Mouse (Mus musculus) lung, embryonic 15.5 days (tissue): Measurements from ENCODE around the gene Kif26b. TPM values are rescaled to one million over a fixed set of nuclear protein-coding genes. Genes with fewer than 3 reads are reported as not detected.

Source experiments
- ATAC-seq: fragments of 200-750 bp; cut with Nextera tagmentation; 2 replicates; pipeline ENCODE4 v1.8.0; 2017; ENCODE audit warnings: moderate number of reproducible peaks, borderline replicate concordance; ENCODE audit not compliant: low FRiP score, low TSS enrichment; ENCODE audit errors: extremely low read depth
- H3K27ac ChIP-seq: fragments of 300-500 bp; sonication (generic); 2 replicates; pipeline ENCODE4 v1.5.1; 2015; ENCODE audit warnings: moderate library complexity, mild to moderate bottlenecking, inconsistent platforms
- H3K27me3 ChIP-seq: fragments of 300-500 bp; sonication (generic); 2 replicates; pipeline ENCODE4 v1.6.1; 2015; ENCODE audit warnings: inconsistent platforms
- H3K36me3 ChIP-seq: fragments of 300-500 bp; sonication (generic); 2 replicates; pipeline ENCODE4 v1.6.1; 2015; ENCODE audit warnings: inconsistent platforms
- H3K4me1 ChIP-seq: fragments of 300-500 bp; sonication (generic); 2 replicates; pipeline ENCODE4 v1.6.1; 2015; ENCODE audit warnings: inconsistent platforms
- H3K4me2 ChIP-seq: fragments of 300-500 bp; sonication (generic); 2 replicates; pipeline ENCODE4 v1.6.1; 2015; ENCODE audit warnings: inconsistent platforms, mild to moderate bottlenecking, moderate library complexity
- H3K4me3 ChIP-seq: fragments of 300-500 bp; sonication (generic); 2 replicates; pipeline ENCODE4 v1.5.1; 2015; ENCODE audit warnings: mild to moderate bottlenecking, inconsistent platforms
- H3K9ac ChIP-seq: fragments of 300-500 bp; sonication (generic); 2 replicates; pipeline ENCODE4 v1.6.1; 2015; ENCODE audit warnings: inconsistent platforms
- H3K9me3 ChIP-seq: fragments of 300-500 bp; sonication (generic); 2 replicates; pipeline ENCODE4 v1.6.1; 2016; ENCODE audit warnings: inconsistent platforms
- WGBS: fragments of 180-500 bp; shearing (Covaris S2); methylation state at CpG from one replicate; pipeline ENCODE4 v1.1.7; 2015; 5-methylcytosine and 5-hydroxymethylcytosine counted together
- polyA plus RNA-seq: library from polyadenylated mRNA; unstranded; fragments of >200 nt; fragmentation: Nextera tagmentation; extraction: Ambion mirVana; gene quantifications from 2 replicates; pipeline ENCODE4 v1.2.1, GENCODE M21; 2015

The Kif26b gene
- polyA plus RNA-seq, 1 experiment from 2014 or later, result 1.7 TPM

GRCm38 (mm10) chr1:178512323-178513031 is 16.4 kb upstream of the Kif26b start:
- no peaks in the 10 kb centered on the region for H3K27me3 ChIP-seq
- no peaks in the 10 kb centered on the region for H3K4me1 ChIP-seq
- H3K4me2 ChIP-seq, result no peak overlapping the region
- H3K4me3 ChIP-seq, result no peak overlapping the region
- H3K9me3 ChIP-seq, result no peaks in the 10 kb centered on the region
- WGBS, result 46% methylated on average over 7 of the region's 7 CpGs
- no peak overlapping the region for H3K9ac ChIP-seq
- H3K36me3 ChIP-seq, result no peaks in the 10 kb centered on the region
- ATAC-seq, result no peak
- H3K27ac ChIP-seq, result no peak overlapping the region

- H3K36me3 ChIP-seq, result no peaks in the 10 kb centered on the region
- no peaks in the 10 kb centered on the region for H3K4me1 ChIP-seq
- H3K27me3 ChIP-seq, result no peaks in the 10 kb centered on the region
- no peak overlapping the region for H3K4me2 ChIP-seq
- ATAC-seq, result 0 out of 2 replicates have a peak, but pooled peaks have one; percentile 53
- no peaks in the 10 kb centered on the region for H3K9me3 ChIP-seq
- no peak overlapping the region for H3K9ac ChIP-seq
- WGBS, result 21% methylated on average over 7 of the region's 8 CpGs
- no peak overlapping the region for H3K27ac ChIP-seq
- no peak overlapping the region for H3K4me3 ChIP-seq
Observed at GRCm38 (mm10) chr1:178513954-178514353, 15.0 kb upstream of the Kif26b start.

GRCm38 (mm10) chr1:178515839-178516238 is 13.1 kb upstream of the Kif26b start:
- H3K9me3 ChIP-seq, result no peaks in the 10 kb centered on the region
- H3K4me3 ChIP-seq, result no peak overlapping the region
- no peak overlapping the region for H3K9ac ChIP-seq
- H3K27ac ChIP-seq, result no peak overlapping the region; the same call in 1 of the 2 replicates
- no peaks in the 10 kb centered on the region for H3K27me3 ChIP-seq
- 65% methylated on average over 2 of the region's 2 CpGs for WGBS
- H3K36me3 ChIP-seq, result no peaks in the 10 kb centered on the region
- no peak overlapping the region for H3K4me2 ChIP-seq
- no peak for ATAC-seq
- no peaks in the 10 kb centered on the region for H3K4me1 ChIP-seq

GRCm38 (mm10) chr1:178522389-178522788 is 6.5 kb upstream of the Kif26b start:
- Histone ChIP-seq H3K4me3 (no peak overlapping the region), H3K36me3 (no peaks in the 10 kb centered on the region), H3K27me3 (0 out of 2 replicates have a peak, but pooled peaks cover under 1% of the 10 kb centered on the region), H3K27ac (no peak overlapping the region), H3K9ac (no peak overlapping the region), H3K9me3 (no peaks in the 10 kb centered on the region), H3K4me2 (no peak overlapping the region), H3K4me1 (peaks cover 9% of the 10 kb centered on the region)
- no peak for ATAC-seq
- WGBS, result 84% methylated on average over 5 of the region's 5 CpGs

GRCm38 (mm10) chr1:178523152-178523551 is 5.8 kb upstream of the Kif26b start:
- Histone ChIP-seq H3K4me1 (peaks cover 15% of the 10 kb centered on the region), H3K4me3 (no peak overlapping the region), H3K27me3 (peaks cover 5% of the 10 kb centered on the region; the same call in 1 of the 2 replicates), H3K4me2 (no peak overlapping the region), H3K9me3 (no peaks in the 10 kb centered on the region), H3K36me3 (no peaks in the 10 kb centered on the region), H3K9ac (no peak overlapping the region), H3K27ac (no peak overlapping the region)
- WGBS, result 31% methylated on average over 5 of the region's 5 CpGs
- no peak for ATAC-seq

- Histone ChIP-seq H3K4me2 (peak overlapping the region; percentile 100), H3K36me3 (no peaks in the 10 kb centered on the region), H3K4me1 (peaks cover 38% of the 10 kb centered on the region), H3K27ac (no peak overlapping the region), H3K9me3 (no peaks in the 10 kb centered on the region), H3K4me3 (peak overlapping the region; percentile 50), H3K27me3 (peaks cover 35% of the 10 kb centered on the region), H3K9ac (no peak overlapping the region; the same call in 1 of the 2 replicates)
- under 1% methylated on average over 21 of the region's 21 CpGs for WGBS
- peak; percentile 4 for ATAC-seq
Observed at GRCm38 (mm10) chr1:178527185-178527546, 1.8 kb upstream of the Kif26b start.

GRCm38 (mm10) chr1:178527547-178528361 is 1.2 kb upstream of the Kif26b start:
- WGBS, result under 1% methylated on average over 57 of the region's 59 CpGs
- peaks cover 36% of the 10 kb centered on the region for H3K4me1 ChIP-seq
- H3K4me2 ChIP-seq, result peak overlapping the region; percentile 100
- H3K27me3 ChIP-seq, result peaks cover 39% of the 10 kb centered on the region
- H3K27ac ChIP-seq, result no peak overlapping the region
- peak overlapping the region; percentile 50 for H3K4me3 ChIP-seq
- H3K9ac ChIP-seq, result peak overlapping the region; percentile 41
- H3K36me3 ChIP-seq, result no peaks in the 10 kb centered on the region
- ATAC-seq, result peak; percentile 28; the same call in 1 of the 2 replicates
- H3K9me3 ChIP-seq, result no peaks in the 10 kb centered on the region

GRCm38 (mm10) chr1:178529512-178530300 is 781 bp downstream of the Kif26b start:
- WGBS, result under 1% methylated on average over 38 of the region's 38 CpGs
- H3K9me3 ChIP-seq, result no peaks in the 10 kb centered on the region
- peak overlapping the region; percentile 50 for H3K4me3 ChIP-seq
- H3K27ac ChIP-seq, result no peak overlapping the region
- H3K4me1 ChIP-seq, result peaks cover 34% of the 10 kb centered on the region
- ATAC-seq, result no peak
- H3K36me3 ChIP-seq, result no peaks in the 10 kb centered on the region
- H3K9ac ChIP-seq, result peak overlapping the region; percentile 49
- H3K27me3 ChIP-seq, result peaks cover 39% of the 10 kb centered on the region
- peak overlapping the region; percentile 100 for H3K4me2 ChIP-seq

- WGBS, result under 1% methylated on average over 62 of the region's 62 CpGs
- peaks cover 34% of the 10 kb centered on the region for H3K4me1 ChIP-seq
- H3K4me3 ChIP-seq, result peak overlapping the region; percentile 50
- peaks cover 39% of the 10 kb centered on the region for H3K27me3 ChIP-seq
- H3K27ac ChIP-seq, result no peak overlapping the region
- no peaks in the 10 kb centered on the region for H3K9me3 ChIP-seq
- no peaks in the 10 kb centered on the region for H3K36me3 ChIP-seq
- ATAC-seq, result peak; percentile 27; the same call in 1 of the 2 replicates
- H3K4me2 ChIP-seq, result peak overlapping the region; percentile 100
- peak overlapping the region; percentile 49 for H3K9ac ChIP-seq
Observed at GRCm38 (mm10) chr1:178530301-178531078, 1.6 kb downstream of the Kif26b start.

- Histone ChIP-seq H3K4me1 (no peaks in the 10 kb centered on the region), H3K27me3 (no peaks in the 10 kb centered on the region), H3K4me2 (no peak overlapping the region), H3K4me3 (no peak overlapping the region), H3K36me3 (no peaks in the 10 kb centered on the region), H3K27ac (no peak overlapping the region), H3K9me3 (no peaks in the 10 kb centered on the region), H3K9ac (no peak overlapping the region)
- no peak for ATAC-seq
- 69% methylated on average over 10 of the region's 10 CpGs for WGBS
Observed at GRCm38 (mm10) chr1:178540247-178540646, 11.3 kb downstream of the Kif26b start.

GRCm38 (mm10) chr1:178542415-178542814 is 13.5 kb downstream of the Kif26b start:
- H3K9me3 ChIP-seq, result no peaks in the 10 kb centered on the region
- H3K27ac ChIP-seq, result no peak overlapping the region
- no peak for ATAC-seq
- 85% methylated on average over 5 of the region's 5 CpGs for WGBS
- H3K9ac ChIP-seq, result no peak overlapping the region
- no peak overlapping the region for H3K4me3 ChIP-seq
- H3K4me2 ChIP-seq, result no peak overlapping the region
- no peaks in the 10 kb centered on the region for H3K36me3 ChIP-seq
- H3K4me1 ChIP-seq, result no peaks in the 10 kb centered on the region
- H3K27me3 ChIP-seq, result no peaks in the 10 kb centered on the region
